In genomic region chr12:117534087-117534751, GRCm38 (mm10) we compare ENCODE assay signal across 8 mouse cellular contexts. TPM values are rescaled to one million over a fixed set of nuclear protein-coding genes. Genes with fewer than 3 reads are reported as not detected.
A peak's percentile ranks its signal among the peaks of the same experiment; 100 is the strongest.
DNase-seq lines count a peak whose midpoint lies in the region; ATAC-seq lines count a peak whose summit lies in the region.

No protein-coding gene starts in this region.

- peak overlapping the region; percentile 57 for H3K9ac ChIP-seq in embryonic facial prominence, embryonic 14.5 days (ENCODE audit: low read depth, low read length)
- peak overlapping the region; percentile 67 for H3K9ac ChIP-seq in heart, embryonic 15.5 days
- H3K9ac ChIP-seq in liver, embryonic 16.5 days (ENCODE audit: low read depth, low read length) = no peak overlapping the region; the same call in 1 of the 2 replicates
- peak overlapping the region; percentile 74 for H3K9ac ChIP-seq in neural tube, embryonic 13.5 days

- peaks cover 32% of the 10 kb centered on the region for H3K27me3 ChIP-seq in embryonic facial prominence, embryonic 14.5 days (replicated peaks; ENCODE audit: control insufficient read depth, insufficient read depth, low read length)
- peaks cover 13% of the 10 kb centered on the region; the same call in 1 of the 2 replicates for H3K27me3 ChIP-seq in heart, embryonic 15.5 days
- peaks cover 47% of the 10 kb centered on the region for H3K27me3 ChIP-seq in liver, embryonic 16.5 days (ENCODE audit: control insufficient read depth, insufficient read depth, low read depth, low read length)
- peaks cover 65% of the 10 kb centered on the region for H3K27me3 ChIP-seq in neural tube, embryonic 13.5 days

- H3K4me3 ChIP-seq in embryonic facial prominence, embryonic 14.5 days (ENCODE audit: low read depth, low read length) = peak overlapping the region; percentile 53
- peak overlapping the region; percentile 73 for H3K4me3 ChIP-seq in heart, embryonic 15.5 days
- peak overlapping the region; percentile 56 for H3K4me3 ChIP-seq in liver, embryonic 16.5 days (ENCODE audit: low read depth, low read length)
- peak overlapping the region; percentile 66 for H3K4me3 ChIP-seq in neural tube, embryonic 13.5 days

- 0% methylated on average over 16 of the region's 66 CpGs for WGBS in embryonic facial prominence, embryonic 14.5 days
- under 1% methylated on average over 66 of the region's 66 CpGs for WGBS in heart, embryonic 15.5 days
- WGBS in liver, embryonic 16.5 days (ENCODE audit: insufficient replicate concordance) = under 1% methylated on average over 66 of the region's 66 CpGs
- under 1% methylated on average over 57 of the region's 66 CpGs for WGBS in neural tube, embryonic 13.5 days

- peak overlapping the region; percentile 76 for H3K4me2 ChIP-seq in embryonic facial prominence, embryonic 14.5 days (ENCODE audit: low read depth, low read length)
- H3K4me2 ChIP-seq in heart, embryonic 15.5 days = peak overlapping the region; percentile 99
- peak overlapping the region; percentile 65 for H3K4me2 ChIP-seq in liver, embryonic 16.5 days (ENCODE audit: low read depth, low read length)
- peak overlapping the region; percentile 84 for H3K4me2 ChIP-seq in neural tube, embryonic 13.5 days

- H3K36me3 ChIP-seq in embryonic facial prominence, embryonic 14.5 days (ENCODE audit: control insufficient read depth, insufficient read depth, low read length) = no peaks in the 10 kb centered on the region
- no peaks in the 10 kb centered on the region for H3K36me3 ChIP-seq in heart, embryonic 15.5 days
- H3K36me3 ChIP-seq in liver, embryonic 16.5 days (ENCODE audit: control insufficient read depth, insufficient read depth) = no peaks in the 10 kb centered on the region
- H3K36me3 ChIP-seq in neural tube, embryonic 13.5 days = no peaks in the 10 kb centered on the region

- peak; percentile 7 for DNase-seq in kidney, adult 11 months
- DNase-seq in kidney, adult 9 months = no peak
- peak; percentile 57 for DNase-seq in embryonic facial prominence, embryonic 14.5 days (ENCODE audit: low spot score)
- DNase-seq in kidney, postnatal 25 days = peak; percentile 24 to 37
- peak; percentile 54 for DNase-seq in testis, postnatal 14 days (ENCODE audit: low spot score)

- H3K9me3 ChIP-seq in embryonic facial prominence, embryonic 14.5 days (ENCODE audit: control insufficient read depth, low read length) = no peaks in the 10 kb centered on the region
- no peaks in the 10 kb centered on the region for H3K9me3 ChIP-seq in heart, embryonic 15.5 days (replicated peaks)
- no peaks in the 10 kb centered on the region for H3K9me3 ChIP-seq in liver, embryonic 16.5 days (replicated peaks; ENCODE audit: control insufficient read depth, low read length)
- H3K9me3 ChIP-seq in neural tube, embryonic 13.5 days = no peaks in the 10 kb centered on the region

- H3K27ac ChIP-seq in embryonic facial prominence, embryonic 14.5 days (replicated peaks; ENCODE audit: low read depth, low read length) = 0 out of 2 replicates have a peak overlapping the region, but pooled peaks have one; percentile 29
- peak overlapping the region; percentile 69 for H3K27ac ChIP-seq in heart, embryonic 15.5 days
- no peak overlapping the region for H3K27ac ChIP-seq in liver, embryonic 16.5 days (ENCODE audit: low read length)
- H3K27ac ChIP-seq in neural tube, embryonic 13.5 days (replicated peaks) = peak overlapping the region; percentile 49; the same call in 1 of the 2 replicates

- ATAC-seq in embryonic facial prominence, embryonic 14.5 days (ENCODE audit: low read depth) = peak; percentile 84
- ATAC-seq in heart, embryonic 15.5 days (replicated peaks; ENCODE audit: insufficient number of reproducible peaks, insufficient read depth, low FRiP score, low read depth) = peak; percentile 71
- peak; percentile 42 for ATAC-seq in liver, embryonic 16.5 days (ENCODE audit: low read depth)
- ATAC-seq in neural tube, embryonic 13.5 days (ENCODE audit: low read depth) = peak; percentile 90

- peaks cover 6% of the 10 kb centered on the region for H3K4me1 ChIP-seq in embryonic facial prominence, embryonic 14.5 days (ENCODE audit: control insufficient read depth, insufficient read depth, low read length)
- H3K4me1 ChIP-seq in heart, embryonic 15.5 days (replicated peaks) = peaks cover 9% of the 10 kb centered on the region
- H3K4me1 ChIP-seq in liver, embryonic 16.5 days (ENCODE audit: control insufficient read depth, low read depth, low read length) = peaks cover 4% of the 10 kb centered on the region; the same call in 1 of the 2 replicates
- peaks cover 12% of the 10 kb centered on the region for H3K4me1 ChIP-seq in neural tube, embryonic 13.5 days (replicated peaks)

RNA-seq across cellular contexts. Expression of gene Rapgef5, which starts 17.9 kb away (rescaled TPM):
- 11.7 and 12.4 TPM in 2 replicates for polyA plus RNA-seq in embryonic facial prominence, embryonic 14.5 days (2014; fragmentation: Nextera tagmentation; extraction: Ambion mirVana)
- polyA plus RNA-seq in heart, embryonic 15.5 days (2015; fragmentation: Nextera tagmentation; extraction: Ambion mirVana) = 15.3 and 16.3 TPM in 2 replicates
- polyA plus RNA-seq in liver, embryonic 16.5 days (2015; fragmentation: Nextera tagmentation; extraction: Ambion mirVana) = 1.4 and 2.2 TPM in 2 replicates
- polyA plus RNA-seq in neural tube, embryonic 13.5 days (2015; fragmentation: Nextera tagmentation; extraction: Ambion mirVana) = 32.9 and 35.5 TPM in 2 replicates
